Mouse (Mus musculus) heart, postnatal 36 days (tissue): Measurements from ENCODE around the gene Steap2. TPM values are rescaled to one million over a fixed set of nuclear protein-coding genes. Genes with fewer than 3 reads are reported as not detected.
A peak's percentile ranks its signal among the peaks of the same experiment; 100 is the strongest.
"Not testable (repeated sequence)": the region's sequence is repeated elsewhere in the genome, so short reads cannot be mapped to it uniquely, and the experiment has no call there.

Experiments
- DNase-seq, 2 experiments: peaks; one replicate each; pipeline ENCODE4 v3.0.0; 2021 to 2022
- intact Hi-C: fragments of 180-260 bp; cut with DNase I; formaldehyde crosslinking; loops from one replicate; pipeline ENCODE4 v1.15.1; 2025
- total RNA-seq, 2 experiments: library from RNA; stranded (reverse); gene quantifications; 2 replicates each; pipeline ENCODE4 v1.2.3; 2021

Gene Steap2
- under 1 TPM; 0.60 to 0.72 TPM for total RNA-seq

GRCm38 (mm10) chr5:5693956-5694653, at the start of gene Steap2:
Gene Steap2 (minus strand): TSS chr5:5694578.
- intact Hi-C loops = no loop called here
- peak; percentile 49 to 52 for DNase-seq

GRCm38 (mm10) chr5:5734445-5734844, 40.1 kb upstream of the Steap2 start:
- intact Hi-C loops = no loop called here
- no peak for DNase-seq

- intact Hi-C loops = no loop called here
- DNase-seq = no peak
Measured at GRCm38 (mm10) chr5:5732858-5733257, 38.5 kb upstream of the Steap2 start.

- intact Hi-C loops = no loop called here
- DNase-seq = no peak
Measured at GRCm38 (mm10) chr5:5732208-5732607, 37.8 kb upstream of the Steap2 start.

GRCm38 (mm10) chr5:5729904-5730303, 35.5 kb upstream of the Steap2 start:
- no peak for DNase-seq
- intact Hi-C loops = no loop called here

- no peak for DNase-seq
- intact Hi-C loops = no loop called here
Measured at GRCm38 (mm10) chr5:5722217-5722616, 27.8 kb upstream of the Steap2 start.

- no peak for DNase-seq
- intact Hi-C loops = no loop called here
Measured at GRCm38 (mm10) chr5:5711032-5711431, 16.7 kb upstream of the Steap2 start.

- DNase-seq = no peak
- intact Hi-C loops = no loop called here
Measured at GRCm38 (mm10) chr5:5707341-5708278, 13.2 kb upstream of the Steap2 start.

GRCm38 (mm10) chr5:5705019-5705418, 10.6 kb upstream of the Steap2 start:
- no peak for DNase-seq
- intact Hi-C loops = no loop called here

- DNase-seq = no peak
Measured at GRCm38 (mm10) chr5:5700386-5700785, 6.0 kb upstream of the Steap2 start.

GRCm38 (mm10) chr5:5698830-5699229, 4.5 kb upstream of the Steap2 start:
- intact Hi-C loops = no loop called here
- no peak for DNase-seq

More at GRCm38 (mm10) chr5:5700386-5700785, 6.0 kb upstream of the Steap2 start:
- intact Hi-C loops = no loop called here

- intact Hi-C loops = no loop called here
- DNase-seq = no peak
Measured at GRCm38 (mm10) chr5:5695401-5695942, 1.1 kb upstream of the Steap2 start.

GRCm38 (mm10) chr5:5693541-5693955, 830 bp downstream of the Steap2 start:
- no peak for DNase-seq
- intact Hi-C loops = no loop called here

- DNase-seq = no peak
- intact Hi-C loops = loop anchor here (1.0 kb wide), 1 partner anchor 26 kb away; no protein-coding TSS in a partner anchor
Measured at GRCm38 (mm10) chr5:5692167-5692738, 2.1 kb downstream of the Steap2 start.

- no peak for DNase-seq
- intact Hi-C loops = no loop called here
Measured at GRCm38 (mm10) chr5:5688945-5689540, 5.3 kb downstream of the Steap2 start.

- DNase-seq = no peak
- intact Hi-C loops = no loop called here
Measured at GRCm38 (mm10) chr5:5688228-5688627, 6.2 kb downstream of the Steap2 start.

- intact Hi-C loops = no loop called here
- no peak for DNase-seq
Measured at GRCm38 (mm10) chr5:5686973-5687372, 7.4 kb downstream of the Steap2 start.

GRCm38 (mm10) chr5:5684946-5685345, 9.4 kb downstream of the Steap2 start:
- intact Hi-C loops, DNase-seq: not testable (repeated sequence)

- DNase-seq = no peak
- intact Hi-C loops = no loop called here
Measured at GRCm38 (mm10) chr5:5683292-5683691, 11.1 kb downstream of the Steap2 start.

GRCm38 (mm10) chr5:5679459-5679858, 14.9 kb downstream of the Steap2 start:
- intact Hi-C loops = no loop called here
- no peak for DNase-seq

- intact Hi-C loops = no loop called here
- DNase-seq = no peak
Measured at GRCm38 (mm10) chr5:5676082-5676481, 18.3 kb downstream of the Steap2 start.
